Mouse (Mus musculus) urinary bladder, adult 18-20 months (tissue): ENCODE data around the gene L3mbtl4.
"Not testable (repeated sequence)": the region's sequence is repeated elsewhere in the genome, so short reads cannot be mapped to it uniquely, and the experiment has no call there.

ENCODE experiments used
- DNase-seq, 2 experiments: peaks; one replicate each; pipeline ENCODE4 v3.0.0; 2022; ENCODE audit warnings: low spot score in 2 of 2, mixed read lengths in 2 of 2

The L3mbtl4 gene

GRCm38 (mm10) chr17:68388481-68388880 is 114.9 kb downstream of the L3mbtl4 start:
- no peak for DNase-seq

GRCm38 (mm10) chr17:68405993-68406392 is 132.4 kb downstream of the L3mbtl4 start:
- DNase-seq, result no peak

GRCm38 (mm10) chr17:68407121-68407520 is 133.5 kb downstream of the L3mbtl4 start:
- not testable (repeated sequence) for DNase-seq

DNA sequence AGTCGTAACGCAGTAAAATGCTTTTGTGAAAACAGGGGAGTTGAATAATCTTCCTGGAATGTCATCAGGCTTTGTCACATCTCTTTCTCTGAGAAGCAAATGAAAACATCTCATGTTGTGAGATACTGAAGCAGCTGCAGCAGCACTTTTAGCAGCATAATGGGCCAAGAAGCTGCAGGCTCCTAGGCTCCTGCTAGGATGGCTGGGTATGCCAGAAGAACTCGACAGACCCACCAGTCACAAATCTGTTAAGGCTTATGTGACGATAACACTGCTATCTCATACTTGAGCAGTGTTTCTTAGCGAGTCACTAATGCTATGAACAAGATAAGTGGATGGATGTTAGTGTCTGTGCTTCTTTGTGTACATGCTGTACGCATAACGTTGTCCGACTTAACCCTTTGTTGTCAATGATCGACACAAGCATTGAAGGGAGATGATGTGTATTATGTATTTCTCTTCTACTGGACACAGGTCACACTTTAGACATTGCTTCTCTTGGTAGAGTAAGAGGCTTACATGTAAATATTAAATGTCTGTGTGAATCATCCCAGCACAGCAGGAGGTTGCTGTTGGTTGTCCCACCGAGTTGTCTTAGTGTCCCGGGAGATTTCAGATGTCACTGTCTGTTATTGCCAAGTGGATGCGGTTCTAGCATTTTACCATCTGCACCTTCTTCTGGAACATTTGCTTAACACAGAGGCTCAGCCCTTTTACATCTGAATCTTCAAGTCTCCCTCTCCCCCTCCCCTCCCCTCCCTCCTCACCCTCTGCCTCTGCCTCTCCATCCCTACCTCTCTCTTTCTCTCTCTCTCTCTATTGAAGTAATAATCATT is 149.3 kb downstream of the L3mbtl4 start:
- no peak for DNase-seq

GRCm38 (mm10) chr17:68433576-68433975 is 160.0 kb downstream of the L3mbtl4 start:
- no peak for DNase-seq

- no peak for DNase-seq
These were observed 177.3 kb downstream of the L3mbtl4 start for GRCm38 (mm10) chr17:68450921-68451320.

DNA sequence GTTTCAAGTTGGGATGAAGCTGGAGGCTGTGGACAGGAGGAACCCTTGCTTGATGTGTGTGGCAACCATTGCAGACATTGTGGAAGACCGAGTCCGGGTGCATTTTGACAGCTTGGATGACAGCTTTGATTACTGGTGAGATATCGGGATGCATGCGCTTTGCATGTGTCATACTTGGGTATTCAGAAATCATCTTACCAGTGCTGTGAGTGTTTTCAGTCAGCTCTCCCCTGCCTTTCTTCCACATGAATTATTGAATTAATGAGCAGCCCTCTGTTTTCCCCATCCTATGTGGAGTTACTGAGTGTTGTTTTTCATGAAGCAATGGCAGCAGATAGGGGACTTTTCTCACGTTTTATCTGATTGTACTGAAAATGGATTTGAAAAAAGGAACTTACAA is 187.9 kb downstream of the L3mbtl4 start:
- no peak for DNase-seq

DNA sequence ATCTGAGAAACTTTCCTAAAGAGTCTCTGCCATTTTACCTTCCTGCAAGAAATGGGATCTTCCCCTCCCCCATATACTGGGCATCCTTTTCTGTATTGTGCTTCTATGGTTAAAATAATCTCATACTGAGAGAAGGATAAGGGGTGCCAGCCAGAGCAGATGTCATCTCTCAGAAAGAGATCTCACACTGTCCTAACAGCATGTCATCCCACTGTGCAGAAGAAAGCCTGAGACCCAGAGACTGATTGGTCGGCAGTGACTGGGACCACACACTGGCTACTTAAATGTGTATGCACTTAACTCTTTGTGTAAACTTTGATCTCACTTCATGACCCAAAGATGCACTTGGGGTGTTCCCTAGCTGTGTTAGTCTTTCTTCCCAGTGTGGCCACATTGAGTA is 193.7 kb downstream of the L3mbtl4 start:
- no peak for DNase-seq

- no peak for DNase-seq
These were observed 216.6 kb downstream of the L3mbtl4 start for GRCm38 (mm10) chr17:68490065-68490691.

DNA sequence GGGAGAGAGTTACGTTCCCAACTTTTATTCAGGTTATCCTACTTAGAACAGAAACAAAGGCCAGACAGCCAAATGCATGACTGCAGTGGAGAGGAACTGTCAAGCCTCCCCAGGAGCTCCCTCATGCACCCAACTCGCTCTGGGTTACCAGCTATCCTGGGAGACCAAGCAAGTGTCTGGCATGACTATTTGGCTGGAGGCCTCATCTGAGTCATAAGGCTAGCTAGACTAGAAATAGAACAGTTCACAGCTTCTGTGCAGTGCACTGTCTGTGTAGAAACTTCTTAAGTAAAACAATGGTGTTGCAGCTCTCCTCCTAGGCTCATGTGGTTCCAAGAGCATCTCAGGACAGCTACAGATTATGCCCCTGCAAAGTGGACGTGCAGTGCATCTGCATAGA is 218.6 kb downstream of the L3mbtl4 start:
- no peak for DNase-seq

DNA sequence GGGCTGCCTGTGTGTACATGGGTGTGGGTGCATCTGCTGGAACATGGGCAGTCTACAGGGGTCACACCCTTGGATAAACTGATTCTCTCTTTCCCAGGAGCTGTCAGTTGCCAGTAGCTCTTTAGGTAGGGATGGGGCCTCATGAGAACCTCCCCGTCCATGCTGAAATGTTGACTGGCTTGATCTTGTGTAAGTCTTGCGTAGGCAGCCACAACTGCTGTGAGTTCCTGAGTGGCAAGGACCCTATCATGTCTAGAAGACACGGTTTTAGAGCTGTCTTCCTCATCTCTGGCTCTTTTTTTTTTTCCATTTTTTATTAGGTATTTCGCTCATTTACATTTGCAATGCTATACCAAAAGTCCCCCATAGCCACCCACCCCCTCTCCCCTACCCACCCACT is 229.4 kb downstream of the L3mbtl4 start:
- DNase-seq, result not testable (repeated sequence)

DNA sequence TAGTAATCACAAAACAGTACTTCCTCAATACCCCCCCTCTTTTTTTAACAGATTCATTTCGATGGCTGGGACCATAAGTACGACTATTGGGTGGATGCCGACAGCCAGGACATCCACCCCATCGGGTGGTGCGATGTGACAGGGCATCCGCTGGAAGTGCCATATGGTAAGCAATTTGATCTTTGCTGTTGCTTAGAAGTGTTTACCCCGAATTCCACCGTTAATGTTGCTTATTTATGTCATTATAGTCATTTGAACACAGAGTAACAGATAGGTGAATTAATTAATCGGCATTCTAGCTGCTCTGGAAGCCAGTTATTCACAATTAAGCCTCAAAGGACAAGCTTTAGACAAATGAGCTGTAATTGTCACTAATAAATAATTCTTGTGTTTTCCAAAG is 286.1 kb downstream of the L3mbtl4 start:
- DNase-seq, result no peak

- no peak for DNase-seq
These were observed 286.7 kb downstream of the L3mbtl4 start for GRCm38 (mm10) chr17:68560264-68560663.

GRCm38 (mm10) chr17:68571806-68572205 is 298.2 kb downstream of the L3mbtl4 start:
- no peak for DNase-seq

DNA sequence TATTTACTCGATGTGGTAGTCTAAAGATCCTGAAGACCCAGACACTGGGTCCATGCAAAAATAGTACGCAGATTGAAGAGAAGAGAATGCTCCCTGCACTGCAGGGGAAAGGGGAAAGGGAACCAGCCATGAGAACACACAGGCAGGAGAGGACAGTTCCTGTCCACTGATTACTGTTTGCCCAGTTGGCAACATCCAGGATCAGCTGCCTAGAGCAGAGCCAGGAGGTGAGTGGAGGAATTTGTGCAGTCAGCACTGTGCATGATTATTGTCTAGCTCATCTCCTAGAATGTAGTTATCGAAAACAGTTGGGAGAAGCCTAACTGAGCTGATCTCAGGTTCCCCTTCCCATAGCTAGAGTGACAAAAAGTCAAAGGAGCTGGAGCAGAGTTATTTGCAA is 311.6 kb downstream of the L3mbtl4 start:
- DNase-seq, result no peak

GRCm38 (mm10) chr17:68591619-68592018 is 318.0 kb downstream of the L3mbtl4 start:
- DNase-seq, result no peak

DNA sequence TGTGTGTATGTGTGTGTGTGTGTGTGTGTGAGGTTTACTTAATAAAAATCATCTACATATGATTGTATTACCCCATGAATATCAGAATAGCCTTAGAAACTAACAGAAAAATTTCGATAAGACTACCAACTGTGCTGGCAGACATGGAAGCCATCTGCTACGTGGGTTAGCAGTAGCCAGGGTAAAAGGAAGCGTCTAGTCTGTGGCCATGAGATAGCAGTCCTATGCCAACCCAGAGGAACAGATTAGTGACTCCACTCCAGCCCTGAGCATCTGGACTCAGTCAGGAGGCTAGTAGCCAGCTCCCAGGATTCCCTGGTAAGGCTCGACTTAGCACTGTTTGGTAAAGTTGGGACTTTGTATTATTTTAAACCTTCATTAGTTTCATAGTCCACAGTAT is 329.1 kb downstream of the L3mbtl4 start:
- no peak for DNase-seq

- no peak for DNase-seq
These were observed 334.1 kb downstream of the L3mbtl4 start for GRCm38 (mm10) chr17:68607691-68608090.

GRCm38 (mm10) chr17:68611247-68611646 is 337.6 kb downstream of the L3mbtl4 start:
- no peak for DNase-seq

GRCm38 (mm10) chr17:68625281-68625680 is 351.7 kb downstream of the L3mbtl4 start:
- DNase-seq, result no peak

DNA sequence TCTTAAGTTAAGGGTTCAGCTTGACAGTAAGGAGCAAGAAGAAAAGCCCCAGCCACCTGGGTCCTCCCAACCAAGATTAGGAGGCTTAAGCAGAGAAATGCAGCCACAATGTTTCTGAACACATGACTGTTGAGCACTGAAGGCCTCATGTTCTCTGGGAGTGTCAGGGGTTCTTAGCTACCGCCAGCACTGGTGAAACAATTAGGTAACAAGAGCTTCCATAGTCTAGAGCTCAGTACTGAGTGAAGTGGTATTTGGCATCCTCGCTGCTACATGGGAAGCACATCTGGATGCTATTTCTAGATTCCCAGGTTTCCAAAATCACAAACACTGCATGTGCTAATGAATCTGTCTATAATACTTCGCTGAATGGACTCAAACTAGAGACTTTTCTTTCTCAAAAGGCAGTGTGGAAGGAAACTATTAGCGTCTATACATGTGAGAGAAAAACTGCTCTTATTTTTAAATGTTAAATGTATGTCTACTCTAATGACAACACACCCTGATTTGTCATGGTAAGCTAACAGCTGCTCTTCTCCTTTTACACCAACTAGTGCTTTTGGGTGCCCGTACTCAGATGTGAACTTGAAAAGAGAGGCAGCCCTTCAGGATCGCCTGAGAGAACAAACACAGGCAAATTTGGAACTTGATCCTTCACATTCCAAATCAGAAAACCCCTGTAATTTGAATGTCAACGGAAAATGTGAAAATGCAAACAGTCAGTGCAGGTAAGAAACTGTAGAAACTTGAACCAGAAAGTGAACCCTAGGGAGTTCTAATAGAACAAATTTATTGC is 356.2 kb downstream of the L3mbtl4 start:
- DNase-seq, result no peak

DNA sequence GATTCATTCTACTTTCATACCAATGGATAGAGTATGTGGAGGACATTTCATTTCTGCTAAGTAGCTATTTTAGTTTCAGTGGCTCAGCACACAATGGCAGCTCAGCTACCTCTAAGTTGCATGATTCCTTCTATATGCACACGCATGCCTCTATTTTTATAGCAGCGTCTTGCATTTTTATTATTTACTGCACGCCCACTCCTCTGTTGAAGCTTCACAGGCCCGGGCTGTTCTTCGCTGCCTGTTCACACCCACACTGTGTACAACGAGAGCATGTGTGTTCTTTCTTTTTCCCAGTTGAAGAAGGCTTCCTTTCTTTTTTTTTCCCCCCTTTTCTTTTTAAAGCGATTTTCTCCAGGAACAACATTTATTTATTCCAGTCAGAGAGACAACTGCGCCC is 357.8 kb downstream of the L3mbtl4 start:
- no peak for DNase-seq

GRCm38 (mm10) chr17:68640187-68640586 is 366.6 kb downstream of the L3mbtl4 start:
- no peak for DNase-seq
